Mouse (Mus musculus): ENCODE measurements around the gene Tmem8b.

Tmem8b gene

GRCm38 (mm10) chr4:43668782-43669427, at the start of gene Tmem8b, which contains the start of gene Fam221b:
Gene Tmem8b (plus strand): TSS chr4:43668971.
Gene Fam221b (minus strand): TSS chr4:43669145.
- DNase-seq: peak; percentile 96 to 97

- no peak for DNase-seq
Observed at GRCm38 (mm10) chr4:43620146-43620778, 48.5 kb upstream of the Tmem8b start.

GRCm38 (mm10) chr4:43629106-43629817, 39.5 kb upstream of the Tmem8b start:
- peak; percentile 66 to 68 for DNase-seq

GRCm38 (mm10) chr4:43630030-43630581, 38.7 kb upstream of the Tmem8b start:
- DNase-seq: peak; percentile 91 to 94

GRCm38 (mm10) chr4:43630671-43631045, 38.1 kb upstream of the Tmem8b start:
- DNase-seq: peak in 1 of 2 experiments; percentile 37

GRCm38 (mm10) chr4:43631046-43631955, 37.5 kb upstream of the Tmem8b start, which contains the start of gene Npr2:
Gene Npr2 (plus strand): TSS chr4:43631935.
- peak; percentile 71 to 73 for DNase-seq

DNA sequence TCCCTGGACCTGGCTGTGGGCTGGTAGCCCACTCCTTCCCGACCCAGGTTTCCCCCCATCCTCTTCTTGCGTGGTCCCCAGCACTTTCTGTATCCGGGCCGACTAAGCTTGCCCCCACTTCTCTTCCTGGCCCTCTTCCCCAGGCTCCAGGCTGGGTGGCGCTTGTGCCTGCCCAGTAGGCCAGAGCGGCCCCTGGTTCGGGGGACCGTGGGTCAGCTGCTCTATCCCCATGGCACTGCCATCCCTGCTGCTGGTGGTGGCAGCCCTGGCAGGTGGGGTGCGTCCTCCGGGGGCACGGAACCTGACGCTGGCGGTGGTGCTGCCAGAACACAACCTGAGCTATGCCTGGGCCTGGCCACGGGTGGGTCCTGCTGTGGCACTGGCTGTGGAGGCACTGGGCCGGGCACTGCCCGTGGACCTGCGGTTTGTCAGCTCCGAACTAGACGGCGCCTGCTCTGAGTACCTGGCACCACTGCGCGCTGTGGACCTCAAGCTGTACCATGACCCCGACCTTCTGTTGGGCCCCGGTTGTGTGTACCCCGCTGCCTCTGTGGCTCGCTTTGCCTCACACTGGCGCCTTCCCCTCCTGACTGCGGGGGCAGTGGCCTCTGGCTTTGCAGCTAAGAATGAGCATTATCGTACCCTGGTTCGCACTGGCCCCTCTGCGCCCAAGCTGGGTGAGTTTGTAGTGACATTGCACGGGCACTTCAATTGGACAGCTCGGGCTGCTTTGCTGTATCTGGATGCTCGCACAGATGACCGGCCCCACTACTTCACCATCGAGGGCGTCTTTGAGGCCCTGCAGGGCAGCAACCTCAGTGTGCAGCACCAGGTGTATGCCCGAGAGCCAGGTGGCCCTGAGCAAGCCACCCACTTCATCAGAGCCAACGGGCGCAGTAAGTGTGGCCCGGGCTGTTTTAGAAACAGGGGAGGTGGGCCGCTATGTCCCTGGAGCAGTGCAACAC, 36.5 kb upstream of the Tmem8b start:
- peak; percentile 55 to 59 for DNase-seq

- DNase-seq: peak in 1 of 2 experiments; percentile 10
Observed at GRCm38 (mm10) chr4:43633296-43633695, 35.5 kb upstream of the Tmem8b start.

DNA sequence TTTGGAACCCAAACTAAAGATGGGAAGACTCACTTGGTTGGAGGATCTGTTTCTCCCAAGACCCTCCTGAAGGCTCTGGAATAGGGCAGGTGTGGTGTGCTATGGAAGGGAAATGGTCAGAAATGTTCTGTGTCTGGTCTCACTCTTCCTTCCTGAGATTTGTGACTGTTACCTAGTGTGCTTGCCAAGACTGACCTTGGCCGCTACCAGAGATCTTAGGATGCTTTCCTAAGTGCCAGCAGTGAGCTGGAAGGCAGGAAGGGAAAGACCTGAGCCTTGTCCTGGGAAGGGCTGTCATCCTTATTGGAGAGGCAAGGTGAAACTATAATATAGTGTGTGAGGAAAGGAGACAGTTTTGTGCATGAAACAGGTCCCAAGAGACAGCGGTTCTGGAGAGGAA, 35.0 kb upstream of the Tmem8b start:
- no peak for DNase-seq

DNA sequence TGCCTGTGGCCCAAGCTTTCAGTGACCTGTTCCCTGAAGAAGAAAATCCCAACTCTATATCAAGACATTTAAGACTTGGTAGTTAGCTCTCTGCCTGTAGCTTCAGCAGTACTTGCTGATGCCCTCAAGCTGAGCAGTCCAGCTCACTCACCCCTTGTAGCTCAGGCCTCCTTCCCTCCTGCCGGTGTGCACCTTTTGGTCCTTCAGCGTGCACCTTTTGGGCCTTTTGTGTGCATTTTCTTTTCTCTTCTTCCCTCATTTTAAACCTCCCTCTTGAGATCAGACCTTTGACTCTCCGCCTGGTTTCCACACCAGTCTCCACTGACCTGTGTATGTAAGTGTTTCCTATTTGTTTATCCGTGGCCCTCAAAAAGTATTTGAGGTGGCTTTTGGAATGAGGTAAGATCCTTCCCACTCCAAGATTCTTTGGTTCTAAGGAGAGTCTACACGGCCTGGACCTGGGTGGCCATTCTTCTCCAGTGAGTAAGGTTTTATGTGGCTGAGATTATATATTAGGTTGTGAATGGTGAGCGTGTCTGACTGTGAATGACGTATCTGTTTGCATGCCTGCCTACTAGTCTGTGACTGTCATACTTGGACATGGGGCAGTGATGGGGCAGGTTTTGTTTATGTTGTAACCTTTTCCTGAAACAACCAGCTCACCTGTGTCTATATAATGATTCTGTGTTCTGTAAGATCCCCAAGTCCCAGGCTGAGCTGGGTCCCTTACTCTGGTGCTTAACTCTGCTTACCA, 34.0 kb upstream of the Tmem8b start:
- no peak for DNase-seq

GRCm38 (mm10) chr4:43636751-43637150, 32.0 kb upstream of the Tmem8b start:
- DNase-seq: no peak

- DNase-seq: no peak
Observed at GRCm38 (mm10) chr4:43640076-43640475, 28.7 kb upstream of the Tmem8b start.

GRCm38 (mm10) chr4:43640491-43640890, 28.3 kb upstream of the Tmem8b start:
- no peak for DNase-seq

DNA sequence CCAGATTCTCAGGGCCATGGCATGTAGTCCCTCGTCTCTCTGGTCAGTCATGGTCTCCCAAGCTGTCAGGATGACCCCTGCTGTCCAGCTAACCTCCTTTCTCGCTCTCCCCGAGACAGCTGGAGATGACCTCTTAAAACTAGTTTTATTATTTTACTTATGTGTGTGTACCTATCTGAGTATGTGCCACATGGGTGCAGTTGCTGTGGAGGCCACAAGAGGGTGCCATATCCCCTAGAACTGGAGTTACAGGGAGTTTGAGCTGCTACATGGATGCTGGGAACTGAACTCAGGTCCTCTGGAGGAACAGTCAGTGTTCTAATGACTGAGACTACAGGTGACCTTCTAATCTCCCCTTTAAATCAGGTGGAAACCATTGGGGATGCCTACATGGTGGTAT, 19.0 kb upstream of the Tmem8b start:
- DNase-seq: no peak

- no peak for DNase-seq
Observed at GRCm38 (mm10) chr4:43652726-43653125, 16.0 kb upstream of the Tmem8b start.

DNA sequence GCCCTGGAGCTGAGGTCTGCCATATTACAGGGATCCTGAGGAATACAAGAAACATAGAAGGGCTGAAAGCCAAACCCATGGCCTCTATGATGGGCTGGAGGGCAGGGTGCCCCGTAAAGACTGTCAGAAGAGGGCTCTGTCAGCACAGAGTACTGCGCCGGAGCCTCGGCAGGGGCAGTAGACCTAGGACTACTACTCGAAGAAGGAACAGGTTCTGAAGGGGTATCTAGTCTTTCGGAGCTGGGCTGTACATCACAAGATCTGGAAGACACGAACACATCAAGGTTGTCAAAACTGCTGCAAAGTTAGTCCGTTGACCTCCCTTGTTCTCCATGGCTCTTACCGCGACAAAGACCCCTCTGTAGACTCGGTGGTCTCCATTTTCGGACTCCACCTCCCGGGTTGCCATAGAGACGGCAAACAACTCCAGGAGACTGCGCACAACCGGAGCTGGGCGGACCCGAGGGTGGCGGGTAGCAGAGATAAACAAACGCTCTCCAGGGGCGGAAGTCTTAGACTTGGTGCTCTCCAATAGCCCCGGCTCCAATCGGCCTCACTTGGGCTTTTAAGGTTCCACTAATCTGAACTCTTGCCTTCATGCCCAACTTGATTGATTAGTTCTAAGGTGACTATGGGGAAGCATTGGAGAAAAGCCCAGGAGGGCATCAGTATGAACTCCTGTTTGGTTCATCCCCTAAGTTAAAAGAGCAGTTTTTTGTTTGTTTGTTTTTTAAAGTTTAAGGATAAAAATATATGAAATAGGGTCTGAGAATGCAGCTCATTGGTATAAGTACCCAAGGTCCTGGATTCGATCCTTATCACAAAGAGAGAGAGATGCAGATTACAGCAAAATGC, 15.4 kb upstream of the Tmem8b start, which contains the start of gene Spag8:
Spag8 (minus strand) TSS at position 434 of the 855 bp plus-strand sequence.
- DNase-seq: no peak

- DNase-seq: no peak
Observed at GRCm38 (mm10) chr4:43655656-43656338, 13.0 kb upstream of the Tmem8b start.

- peak; percentile 97 for DNase-seq
Observed at GRCm38 (mm10) chr4:43656339-43657109, 12.2 kb upstream of the Tmem8b start, which contains the start of gene Hint2. Gene Hint2 (minus strand): TSS chr4:43656466.
